Mouse (Mus musculus) cerebellum, postnatal 4 days (tissue): ENCODE results near the gene Slco6d1.
"Not testable (repeated sequence)": the region's sequence is repeated elsewhere in the genome, so short reads cannot be mapped to it uniquely, and the experiment has no call there.

Experiments
- DNase-seq, 2 experiments: peaks; one replicate each; pipeline ENCODE4 v3.0.0; 2022; ENCODE audit warnings: low spot score in 2 of 2, mixed read lengths in 1 of 2

Gene Slco6d1

DNA sequence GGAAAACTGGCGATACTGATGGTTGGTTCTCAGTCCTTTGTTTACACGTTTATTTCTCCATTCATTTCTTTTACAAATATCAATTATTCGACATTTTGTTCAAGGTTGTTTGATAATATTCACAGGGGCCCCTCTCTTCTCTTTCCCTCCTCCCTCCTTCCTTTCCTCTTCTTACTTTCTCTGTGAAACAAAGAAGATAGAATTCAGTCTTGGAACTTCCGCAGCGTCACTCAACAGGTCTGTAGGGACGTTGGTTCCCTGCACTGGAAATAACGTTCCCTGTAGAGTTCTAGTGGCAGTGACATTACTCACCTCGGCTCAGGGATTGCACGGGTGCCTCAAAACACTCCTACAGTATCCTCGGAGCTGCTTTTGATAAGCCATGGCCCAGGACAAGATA lies at the start of gene Slco6d1:
Gene Slco6d1, plus strand, starts transcription at position 301 of the 400 bp plus-strand sequence.
- no peak for DNase-seq

DNA sequence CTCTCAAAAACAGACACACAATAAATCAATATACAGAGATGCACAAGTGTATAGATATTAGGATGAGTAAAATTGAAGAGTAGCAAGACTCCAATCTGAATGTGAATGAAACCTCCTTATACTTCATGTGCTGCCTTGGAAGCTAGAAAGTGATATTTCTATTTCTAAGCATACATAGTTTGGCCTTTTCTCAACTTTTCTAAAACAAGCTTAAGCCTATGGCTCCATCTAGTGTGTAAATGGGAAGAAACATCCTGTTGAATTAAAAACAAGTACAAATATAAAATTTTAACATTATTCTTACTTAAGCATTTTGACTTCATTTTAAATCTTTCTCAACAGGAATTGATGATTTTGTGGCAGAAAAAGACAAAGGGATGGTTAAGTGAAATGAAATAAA lies 28.9 kb upstream of the Slco6d1 start:
- DNase-seq, result no peak

DNA sequence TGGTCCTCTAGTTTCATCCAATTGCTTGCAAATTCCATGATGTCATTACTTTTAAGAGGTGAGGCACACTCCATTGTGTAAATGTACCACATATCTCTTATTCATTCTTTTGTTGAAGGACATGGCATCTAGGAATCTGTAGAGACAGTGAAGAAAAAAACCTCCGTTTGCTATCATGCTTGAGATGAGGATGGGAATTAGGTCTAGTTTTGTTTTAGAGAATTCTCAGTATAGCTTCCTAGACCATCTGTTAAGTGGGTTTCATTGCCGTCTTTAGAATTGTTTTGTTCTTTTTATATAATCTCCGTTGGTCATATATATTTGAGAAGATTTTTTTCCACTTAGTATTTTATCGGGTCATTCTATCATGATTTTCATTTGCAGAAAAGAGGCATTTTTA lies 27.0 kb downstream of the Slco6d1 start:
- DNase-seq, result no peak

DNA sequence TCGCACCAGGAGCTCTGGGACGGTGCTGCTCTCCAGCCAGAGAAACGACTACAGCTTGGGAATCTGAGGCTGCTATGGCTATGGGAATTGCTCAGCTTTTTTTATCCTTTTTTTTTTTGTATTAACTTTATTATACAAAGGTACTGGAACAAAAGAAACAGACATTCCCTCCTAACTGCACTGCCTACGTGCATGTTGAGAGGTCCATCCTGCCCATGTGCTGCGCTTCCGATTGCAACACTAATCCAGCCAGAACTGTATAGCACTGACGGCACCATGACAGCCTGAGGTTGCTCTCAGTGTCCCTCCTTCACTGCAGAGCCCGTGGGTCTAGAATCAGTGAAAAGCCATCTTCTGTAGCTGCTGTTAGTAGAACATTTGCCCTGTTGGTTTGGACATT lies 38.3 kb downstream of the Slco6d1 start:
- not testable (repeated sequence) for DNase-seq

DNA sequence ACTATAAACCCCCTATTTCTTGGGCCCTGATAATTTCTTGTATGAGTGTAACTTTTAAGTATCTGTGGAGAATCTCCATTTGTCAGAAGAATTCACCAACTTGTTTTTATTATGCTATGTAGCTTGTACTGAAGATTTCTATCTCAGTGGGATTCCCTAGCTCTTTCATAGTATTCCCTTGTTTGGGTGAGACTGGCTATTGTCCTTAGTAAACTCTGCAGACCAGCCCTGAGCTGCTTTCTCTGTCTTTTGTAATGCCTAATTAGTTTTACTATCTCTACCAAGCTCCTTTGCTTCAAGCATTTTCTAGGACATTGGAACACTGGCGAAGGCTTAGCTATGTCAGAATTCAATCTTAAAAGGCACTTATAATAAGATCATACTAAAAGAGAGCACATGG lies 55.5 kb downstream of the Slco6d1 start:
- DNase-seq, result not testable (repeated sequence)

DNA sequence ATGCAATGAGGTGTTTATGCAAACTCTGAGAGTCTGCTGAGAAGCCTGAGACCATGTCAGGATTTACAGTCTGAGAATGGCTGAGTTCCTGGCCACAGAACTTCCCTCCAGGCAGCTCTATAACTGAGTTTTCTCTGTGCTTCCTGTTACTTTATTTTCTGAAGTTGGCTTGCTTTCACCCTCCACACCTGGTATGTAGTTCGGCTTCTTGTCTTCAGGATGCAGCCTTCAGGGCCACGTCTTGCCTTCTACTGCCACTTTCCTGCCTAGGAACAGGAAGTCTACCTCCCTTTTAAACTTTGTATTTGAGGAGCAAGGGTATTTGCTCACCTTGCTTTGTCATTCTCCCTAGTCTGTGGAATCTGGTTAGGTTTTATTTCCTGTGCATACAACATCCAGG lies 58.3 kb downstream of the Slco6d1 start:
- no peak for DNase-seq

DNA sequence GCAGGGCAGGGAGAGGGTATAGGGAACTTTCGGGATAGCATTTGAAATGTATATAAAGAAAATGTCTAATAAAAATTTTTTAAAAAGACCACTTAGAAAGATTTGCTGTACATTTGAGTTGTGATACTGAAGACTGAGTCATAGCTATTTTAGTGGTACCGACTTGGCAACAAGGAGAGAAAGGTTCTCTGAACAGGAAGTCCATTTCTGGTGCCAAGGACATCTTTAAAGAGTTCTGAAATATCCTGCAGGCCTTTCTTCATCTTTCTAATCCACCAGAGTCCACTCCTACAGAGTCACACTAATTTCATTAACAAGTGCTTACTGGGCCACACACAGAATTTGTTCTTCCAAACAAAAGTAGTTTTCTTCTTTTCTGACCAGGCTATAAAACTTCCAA lies 85.1 kb downstream of the Slco6d1 start:
- no peak for DNase-seq

DNA sequence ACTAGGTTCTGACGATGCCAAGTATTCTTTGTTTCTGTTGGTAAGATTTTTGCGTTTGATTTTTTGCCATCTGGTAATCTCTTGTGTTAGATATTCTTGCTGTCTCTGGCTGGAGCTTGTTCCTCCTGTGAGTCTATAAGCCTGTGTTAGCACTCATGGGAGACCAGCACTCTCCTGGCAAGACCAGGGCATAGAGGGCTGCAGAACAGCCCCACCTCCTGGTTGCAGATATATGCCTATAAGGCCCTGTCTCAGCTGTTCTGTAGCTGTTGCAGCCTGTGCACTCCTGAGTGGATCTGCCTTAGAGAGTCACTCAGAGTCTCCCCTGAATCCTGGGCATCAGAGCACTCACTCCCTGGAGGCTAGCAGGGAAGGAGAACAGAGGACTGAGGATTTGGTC lies 102.1 kb downstream of the Slco6d1 start:
- peak in 1 of 2 experiments; percentile 2 for DNase-seq

DNA sequence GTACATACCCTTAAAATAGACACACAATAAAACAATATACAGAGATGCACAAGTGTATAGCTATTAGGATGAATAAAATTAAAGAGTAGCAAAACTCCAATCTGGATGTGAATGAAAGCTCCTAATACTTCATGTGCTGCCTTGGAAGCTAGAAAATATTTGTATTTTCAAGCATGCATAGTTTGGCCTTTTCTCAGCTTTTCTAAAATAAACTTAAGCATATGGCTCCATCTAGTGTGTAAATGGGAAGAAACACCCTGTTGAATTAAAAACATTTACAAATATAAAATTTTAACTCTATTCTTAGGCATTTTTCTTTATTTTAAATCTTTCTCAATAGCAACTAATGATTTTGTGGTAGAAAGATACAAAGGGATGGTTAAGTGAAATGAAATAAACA lies 102.6 kb downstream of the Slco6d1 start:
- DNase-seq, result no peak

DNA sequence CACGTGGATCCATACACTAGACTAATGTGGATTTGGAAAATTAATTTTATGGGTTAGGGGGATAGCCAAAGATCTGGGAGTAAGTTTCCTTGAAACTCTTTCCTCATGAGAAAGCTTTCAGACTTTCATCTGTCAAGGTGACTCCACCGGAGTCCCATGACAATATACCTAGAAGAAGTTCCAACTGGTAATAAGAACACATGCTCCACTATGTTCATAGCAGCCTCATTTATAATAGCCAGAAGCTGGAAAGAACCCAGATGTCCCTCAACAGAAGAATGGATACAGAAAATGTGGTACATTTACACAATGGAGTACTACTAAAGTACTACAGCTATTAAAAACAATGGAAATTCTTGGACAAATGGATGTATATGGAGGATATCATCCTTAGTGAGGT lies 107.4 kb downstream of the Slco6d1 start:
- not testable (repeated sequence) for DNase-seq

DNA sequence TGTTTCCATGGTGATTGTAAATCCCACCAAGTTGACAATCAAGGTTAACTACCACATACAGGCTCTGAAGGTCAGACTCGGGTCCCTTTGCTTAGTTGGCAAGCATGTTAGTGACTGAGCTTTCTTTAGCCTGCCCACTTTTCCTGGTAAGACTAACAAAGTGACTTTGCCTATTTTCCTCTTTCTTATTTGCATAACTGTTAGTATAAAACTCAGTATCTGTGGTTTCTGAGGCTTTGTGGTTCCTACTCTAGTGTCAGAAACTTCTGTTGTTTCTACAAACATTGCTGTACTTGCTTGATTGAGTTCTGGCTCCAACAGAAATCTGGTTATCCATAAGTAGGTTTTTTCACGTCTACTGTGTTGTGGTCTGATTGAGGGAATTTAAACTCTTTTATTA lies 124.4 kb downstream of the Slco6d1 start:
- DNase-seq, result no peak

DNA sequence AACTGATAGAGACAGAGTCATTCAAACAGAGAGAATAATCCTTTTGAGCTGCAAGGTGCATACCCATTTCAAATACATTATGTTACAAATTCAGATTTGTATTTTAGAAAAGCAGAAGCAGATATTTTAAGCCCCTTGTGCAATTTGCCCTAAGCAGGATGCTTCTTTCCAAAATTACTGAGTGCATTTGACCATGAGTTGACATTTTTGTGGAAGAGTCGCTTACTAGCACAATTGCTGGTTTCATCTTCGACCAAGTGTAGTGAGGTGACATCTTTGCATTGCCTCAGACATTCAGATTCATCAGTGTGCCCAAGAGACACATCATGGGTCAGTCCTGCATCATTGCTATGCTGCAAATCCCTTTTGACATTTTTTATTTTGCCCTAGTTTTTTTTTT lies 133.5 kb downstream of the Slco6d1 start:
- DNase-seq, result no peak

DNA sequence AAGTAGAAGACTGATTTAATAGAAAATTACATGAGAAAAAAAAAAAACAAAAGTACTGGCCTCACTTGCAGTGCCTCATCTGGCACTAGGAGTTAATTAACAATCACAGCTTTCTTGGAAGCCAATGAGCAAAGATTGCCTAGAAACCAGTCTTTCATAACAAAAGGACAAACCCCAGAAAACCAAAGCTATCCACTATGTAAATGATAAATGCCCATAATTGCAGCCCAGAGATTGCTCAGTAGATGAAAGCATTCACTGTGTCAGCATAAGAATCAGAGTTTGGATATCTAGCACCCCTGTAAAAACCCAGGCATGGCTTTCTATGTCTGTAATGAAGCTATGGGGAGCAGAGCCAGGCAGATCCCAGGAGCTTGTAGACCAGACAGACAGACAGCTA lies 144.8 kb downstream of the Slco6d1 start:
- no peak for DNase-seq
